Mouse (Mus musculus) forebrain, postnatal 0 days (tissue): Measurements from ENCODE around the gene Edar. TPM values are rescaled to one million over a fixed set of nuclear protein-coding genes. Genes with fewer than 3 reads are reported as not detected.
A peak's percentile ranks its signal among the peaks of the same experiment; 100 is the strongest.
"Not testable (repeated sequence)": the region's sequence is repeated elsewhere in the genome, so short reads cannot be mapped to it uniquely, and the experiment has no call there.

Source experiments
- ATAC-seq: fragments of 200-750 bp; cut with Nextera tagmentation; 2 replicates; pipeline ENCODE4 v1.8.0; 2017; ENCODE audit warnings: mild to moderate bottlenecking, moderate library complexity
- DNase-seq: peaks from one replicate; pipeline ENCODE4 v3.0.0-alpha.2; 2015
- H3K27ac ChIP-seq: fragments of 300-500 bp; sonication (generic); 2 replicates; pipeline ENCODE4 v1.5.1; 2014; ENCODE audit warnings: low read depth, mild to moderate bottlenecking, antibody characterized with exemption, low read length, moderate library complexity, mixed read lengths
- H3K27me3 ChIP-seq: fragments of 300-500 bp; sonication (generic); 2 replicates; pipeline ENCODE4 v1.6.1; 2014; ENCODE audit warnings: mild to moderate bottlenecking, low read length, mixed read lengths; ENCODE audit not compliant: insufficient read depth
- H3K36me3 ChIP-seq: fragments of 300-500 bp; sonication (generic); 2 replicates; pipeline ENCODE4 v1.6.1; 2014; ENCODE audit warnings: mild to moderate bottlenecking, moderate library complexity; ENCODE audit not compliant: insufficient read depth
- H3K4me1 ChIP-seq: fragments of 300-500 bp; sonication (generic); 2 replicates; pipeline ENCODE4 v1.6.1; 2014; ENCODE audit warnings: antibody characterized with exemption; ENCODE audit not compliant: insufficient read depth
- H3K4me2 ChIP-seq: fragments of 300-500 bp; sonication (generic); 2 replicates; pipeline ENCODE4 v1.6.1; 2014; ENCODE audit warnings: low read depth, mild to moderate bottlenecking, moderate library complexity
- H3K4me3 ChIP-seq: fragments of 300-500 bp; sonication (generic); 2 replicates; pipeline ENCODE4 v1.5.1; 2014; ENCODE audit warnings: low read depth, low read length, mixed read lengths
- H3K9ac ChIP-seq: fragments of 300-500 bp; sonication (generic); 2 replicates; pipeline ENCODE4 v1.6.1; 2014; ENCODE audit warnings: mild to moderate bottlenecking
- H3K9me3 ChIP-seq: fragments of 300-500 bp; sonication (generic); 2 replicates; pipeline ENCODE4 v1.6.1; 2016; ENCODE audit warnings: low read length
- CTCF ChIP-seq: sonication (generic); IDR thresholded peaks from 2 replicates; pipeline ENCODE4 v1.5.1; 2016; ENCODE audit warnings: antibody characterized with exemption, control low read depth, low read depth
- WGBS: fragments of 180-500 bp; shearing (Covaris S2); extraction: QIAGEN DNeasy Blood & Tissue Kit; methylation state at CpG from one replicate; pipeline ENCODE4 v1.1.7; 2014; 5-methylcytosine and 5-hydroxymethylcytosine counted together
- polyA plus RNA-seq: library from polyadenylated mRNA; unstranded; fragments of >200 nt; fragmentation: Nextera tagmentation; extraction: Ambion mirVana; gene quantifications from 2 replicates; pipeline ENCODE4 v1.2.1, GENCODE M21; 2015
- total RNA-seq: library from RNA; depleted of rRNA; stranded (reverse); fragments of >200 nt; gene quantifications from 2 replicates; pipeline ENCODE4 v1.2.3, GENCODE M21; 2014; rRNA removed

Edar gene
- total RNA-seq = 0.54 and 0.90 TPM in 2 replicates
- 0.38 and 0.40 TPM in 2 replicates for polyA plus RNA-seq

GRCm38 (mm10) chr10:58675533-58675932, at the start of gene Edar:
Gene Edar (minus strand): TSS chr10:58675654.
- DNase-seq = peak; percentile 81
- no peak within 1 kb of the TSS for H3K27ac ChIP-seq

GRCm38 (mm10) chr10:58718110-58718509, 42.7 kb upstream of the Edar start, which contains the start of gene Gm17542:
Gene Gm17542 (minus strand): TSS chr10:58718210.
- H3K9ac ChIP-seq, H3K4me3 ChIP-seq, DNase-seq, H3K4me1 ChIP-seq, H3K27me3 ChIP-seq, H3K9me3 ChIP-seq, H3K27ac ChIP-seq, H3K4me2 ChIP-seq, H3K36me3 ChIP-seq, ATAC-seq: not testable (repeated sequence)

More at GRCm38 (mm10) chr10:58675533-58675932, at the start of gene Edar:
- peaks cover 4% of the 10 kb centered on the region; the same call in 1 of the 2 replicates for H3K4me1 ChIP-seq
- ATAC-seq = peak; percentile 81
- H3K9ac ChIP-seq = no peak within 1 kb of the TSS
- H3K4me2 ChIP-seq = peak within 1 kb of the TSS; percentile 34
- H3K36me3 ChIP-seq = no peaks in the 10 kb centered on the region
- H3K9me3 ChIP-seq = no peaks in the 10 kb centered on the region
- WGBS = 3% methylated on average over 20 of the region's 20 CpGs
- TF ChIP-seq CTCF = peak; percentile 92
- peak within 1 kb of the TSS; percentile 4; the same call in 1 of the 2 replicates for H3K4me3 ChIP-seq
- no peaks in the 10 kb centered on the region for H3K27me3 ChIP-seq

GRCm38 (mm10) chr10:58714789-58715148, 39.3 kb upstream of the Edar start:
- Histone ChIP-seq H3K27me3 (no peaks in the 10 kb centered on the region), H3K4me1 (0 out of 2 replicates have a peak, but pooled peaks cover 4% of the 10 kb centered on the region), H3K9ac (no peak overlapping the region), H3K9me3 (no peaks in the 10 kb centered on the region), H3K4me3 (peak overlapping the region; percentile 26), H3K27ac (no peak overlapping the region), H3K4me2 (peak overlapping the region; percentile 39; the same call in 1 of the 2 replicates), H3K36me3 (no peaks in the 10 kb centered on the region)
- WGBS = 39% methylated on average over 3 of the region's 3 CpGs
- DNase-seq = no peak
- no peak for ATAC-seq
- TF ChIP-seq CTCF = no peak

DNA sequence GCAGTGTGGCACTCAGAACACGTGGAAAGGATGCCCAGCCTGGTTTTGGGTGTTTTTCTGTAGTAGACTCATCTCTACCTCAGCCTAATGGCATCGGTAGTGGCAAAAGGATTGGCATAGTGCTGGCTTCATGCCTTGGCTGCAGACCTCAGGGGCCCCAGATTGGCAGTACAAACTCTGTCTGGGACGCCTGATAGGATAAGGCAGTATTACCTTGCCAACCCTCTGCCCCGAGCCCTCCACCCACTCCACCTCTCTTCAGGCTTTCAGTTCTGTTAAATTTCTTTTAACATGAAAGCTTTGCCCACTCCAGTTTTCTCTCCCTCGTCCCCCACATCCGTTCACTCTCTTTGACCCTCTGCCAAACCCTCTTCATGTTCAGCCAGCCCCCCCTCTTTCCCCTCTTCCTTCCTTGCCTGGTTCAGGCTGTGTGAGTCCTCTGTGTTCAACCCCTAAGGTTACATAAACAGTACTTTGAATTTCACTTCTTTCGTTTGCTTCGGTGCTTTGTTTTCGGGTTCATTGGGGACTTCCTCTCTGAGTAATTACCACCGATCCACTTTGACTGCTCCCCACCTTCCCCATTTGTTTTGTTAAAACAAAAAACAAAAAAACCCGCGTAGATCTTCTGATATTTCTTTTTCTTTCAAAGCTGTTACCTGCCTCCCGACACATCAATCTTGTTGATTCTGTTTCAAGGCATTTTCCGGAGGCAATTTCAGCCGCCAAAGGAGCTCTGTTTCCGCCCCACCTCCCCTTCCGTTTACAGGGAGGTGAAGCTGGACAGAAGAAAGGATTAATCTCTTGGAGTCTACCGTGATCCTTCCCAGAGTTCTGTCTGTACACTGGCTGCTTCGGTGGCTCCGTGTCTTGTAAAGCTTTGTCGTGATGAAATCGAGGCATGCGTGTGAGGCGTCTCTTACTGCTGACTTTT, 38.7 kb upstream of the Edar start:
- WGBS = 25% methylated on average over 24 of the region's 24 CpGs
- Histone ChIP-seq H3K27ac (no peak overlapping the region), H3K4me2 (peak overlapping the region; percentile 39), H3K4me1 (0 out of 2 replicates have a peak, but pooled peaks cover 4% of the 10 kb centered on the region), H3K4me3 (peak overlapping the region; percentile 26), H3K27me3 (no peaks in the 10 kb centered on the region), H3K9me3 (no peaks in the 10 kb centered on the region), H3K9ac (no peak overlapping the region), H3K36me3 (no peaks in the 10 kb centered on the region)
- peak; percentile 40; the same call in 1 of the 2 replicates for ATAC-seq
- no peak for DNase-seq
- no peak for TF ChIP-seq CTCF

- TF ChIP-seq CTCF = no peak
- no peak for ATAC-seq
These were observed 37.8 kb upstream of the Edar start for GRCm38 (mm10) chr10:58713225-58713624.

DNA sequence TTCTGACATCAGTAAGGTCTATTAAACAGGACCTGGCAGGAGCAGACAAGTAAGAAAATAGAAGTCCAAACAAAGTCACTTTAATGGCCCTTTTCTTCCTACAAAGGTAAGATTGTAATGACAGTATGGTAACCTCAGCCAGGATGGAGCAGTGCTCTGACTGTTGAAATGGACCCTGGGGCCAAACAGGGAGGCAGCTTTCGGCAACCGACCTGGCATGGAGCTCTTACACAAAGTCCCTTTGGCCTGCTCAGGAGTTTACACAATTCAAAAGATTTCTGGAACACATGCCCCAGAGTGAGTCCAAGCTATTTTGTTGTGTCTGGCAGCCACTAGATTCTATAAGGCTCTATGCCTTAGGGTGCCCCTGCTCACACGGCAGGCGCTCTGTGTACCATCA, 33.6 kb upstream of the Edar start:
- no peaks in the 10 kb centered on the region for H3K27me3 ChIP-seq
- no peaks in the 10 kb centered on the region for H3K9me3 ChIP-seq
- TF ChIP-seq CTCF = no peak
- 0 out of 2 replicates have a peak, but pooled peaks cover 4% of the 10 kb centered on the region for H3K4me1 ChIP-seq
- WGBS = 81% methylated on average over 4 of the region's 4 CpGs
- no peak overlapping the region for H3K27ac ChIP-seq
- H3K36me3 ChIP-seq = no peaks in the 10 kb centered on the region
- H3K4me3 ChIP-seq = no peak overlapping the region
- no peak overlapping the region for H3K9ac ChIP-seq
- DNase-seq = no peak
- ATAC-seq = no peak
- no peak overlapping the region for H3K4me2 ChIP-seq

More at GRCm38 (mm10) chr10:58713225-58713624, 37.8 kb upstream of the Edar start:
- Histone ChIP-seq H3K9me3 (no peaks in the 10 kb centered on the region), H3K4me2 (no peak overlapping the region), H3K36me3 (no peaks in the 10 kb centered on the region), H3K9ac (no peak overlapping the region), H3K4me1 (0 out of 2 replicates have a peak, but pooled peaks cover 4% of the 10 kb centered on the region), H3K27ac (no peak overlapping the region), H3K27me3 (no peaks in the 10 kb centered on the region), H3K4me3 (no peak overlapping the region)
- DNase-seq = no peak
- 94% methylated on average over 7 of the region's 7 CpGs for WGBS

DNA sequence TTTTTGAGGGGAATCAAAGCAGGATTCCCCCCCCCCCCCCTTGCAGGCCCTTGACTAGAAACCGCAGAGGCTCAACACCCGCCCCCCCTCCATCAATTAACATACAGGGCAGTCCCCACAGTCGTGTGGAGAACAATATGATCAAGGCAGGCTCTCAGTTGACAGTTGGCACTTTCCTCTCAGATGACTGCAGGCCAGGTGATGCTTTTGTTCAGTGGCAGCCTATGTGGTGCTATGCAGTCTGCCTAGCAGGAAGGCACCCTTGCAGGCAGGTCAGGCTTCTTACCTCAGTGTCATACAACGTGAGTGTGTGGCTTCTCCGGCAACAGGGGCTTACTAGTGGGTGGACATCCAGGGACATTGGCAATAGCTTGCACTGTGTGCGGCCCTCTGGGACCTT, 25.1 kb upstream of the Edar start:
- no peak for TF ChIP-seq CTCF
- ATAC-seq = 0 out of 2 replicates have a peak, but pooled peaks have one; percentile 20
- 42% methylated on average over 6 of the region's 6 CpGs for WGBS

More for the DNA sequence above, 25.1 kb upstream of the Edar start:
- Histone ChIP-seq H3K27ac (no peak overlapping the region), H3K9ac (no peak overlapping the region), H3K4me3 (no peak overlapping the region), H3K36me3 (no peaks in the 10 kb centered on the region), H3K4me1 (no peaks in the 10 kb centered on the region), H3K27me3 (no peaks in the 10 kb centered on the region), H3K4me2 (no peak overlapping the region), H3K9me3 (no peaks in the 10 kb centered on the region)
- DNase-seq = no peak
